Mouse (Mus musculus): Measurements from ENCODE around the gene Cacna1e.

DNA sequence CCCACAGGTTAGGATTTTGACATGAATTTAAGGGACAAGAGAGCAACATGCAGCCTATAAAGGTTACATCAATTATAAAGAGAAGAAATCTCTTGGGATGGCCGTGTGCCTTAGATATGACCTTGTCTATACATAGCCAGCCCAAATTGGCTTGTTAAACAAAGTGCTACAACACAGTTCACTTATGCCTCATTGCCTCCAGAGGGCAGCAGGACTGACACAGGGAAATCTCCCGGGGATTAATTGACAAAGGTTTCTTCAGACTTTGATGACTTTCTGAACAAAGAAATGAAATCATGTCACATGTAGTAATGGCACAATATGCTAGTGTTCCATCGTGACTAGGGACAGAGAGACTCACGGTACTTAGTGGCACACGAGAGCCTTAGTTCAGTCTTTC is 5.9 kb upstream of the Cacna1e start:
- TF ChIP-seq EP300 (IDR thresholded peaks at IDR 0.05) (no peak), CTCF (IDR thresholded peaks at IDR 0.05) (peak; percentile 18; the same call in 1 of the 2 replicates)

Data from lung, postnatal 0 days (tissue).